Mouse (Mus musculus) inflammation-experienced regulatory T-cells, adult 6 months (primary cell): Measurements from ENCODE around the gene Tssk4. TPM values are rescaled to one million over a fixed set of nuclear protein-coding genes. Genes with fewer than 3 reads are reported as not detected.
A peak's percentile ranks its signal among the peaks of the same experiment; 100 is the strongest.

Experiments used
- ATAC-seq: one replicate; pipeline ENCODE4 v1.8.0; 2017
- polyA plus RNA-seq, 3 experiments: library from polyadenylated mRNA; unstranded; fragments of 100-300 nt; shearing (Covaris generic); gene quantifications; one replicate each; pipeline ENCODE4 v1.2.1; 2017

Gene Tssk4
- polyA plus RNA-seq, 3 experiments from 2014 or later, result 0.68 to 2.2 (median 1.2) TPM

DNA sequence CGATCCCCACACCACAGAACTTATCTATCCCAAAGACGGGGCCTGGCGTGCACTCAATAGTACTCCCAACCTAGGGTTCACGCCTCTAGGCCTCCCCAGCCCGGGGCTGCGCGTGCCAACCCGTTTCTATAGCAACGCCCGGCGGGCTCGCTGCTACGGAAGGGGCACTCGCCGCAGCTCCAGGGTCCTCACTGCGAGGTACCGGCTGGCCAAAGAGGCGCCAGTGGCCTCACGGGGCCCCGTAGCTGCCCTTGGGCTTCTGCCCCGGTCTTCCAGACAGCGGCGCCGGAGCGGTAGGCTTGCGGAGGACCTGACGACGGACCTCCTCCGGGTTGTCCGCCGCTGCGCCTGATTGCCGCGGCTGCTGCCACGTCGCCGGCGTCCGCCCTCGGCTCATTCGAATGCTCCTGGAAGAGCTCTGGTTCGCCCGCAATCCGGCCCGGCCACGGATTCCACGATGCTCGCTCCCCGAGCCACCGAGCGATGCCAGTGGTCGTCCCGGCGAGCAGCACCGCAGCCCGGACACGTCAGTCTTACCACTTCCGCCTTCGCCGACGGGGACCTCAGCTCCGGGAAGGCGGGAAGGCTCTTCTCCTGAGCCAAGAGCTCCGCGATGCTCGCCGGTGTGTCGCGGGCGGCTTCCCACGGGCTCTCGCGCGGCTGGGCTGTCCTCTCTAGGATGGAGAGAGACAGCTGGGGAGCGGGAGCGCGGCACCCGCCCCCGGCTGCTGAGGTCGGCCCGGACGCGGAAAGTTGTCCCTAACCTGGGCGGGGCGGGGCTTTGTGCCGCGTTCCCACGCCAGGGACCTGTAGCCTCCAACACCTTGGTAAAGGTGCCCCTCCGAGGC is 6.7 kb upstream of the Tssk4 start, which contains the start of gene Tm9sf1:
Gene Tm9sf1, minus strand, starts transcription at position 747 of the 848 bp plus-strand sequence.
- ATAC-seq, result peak; percentile 73

DNA sequence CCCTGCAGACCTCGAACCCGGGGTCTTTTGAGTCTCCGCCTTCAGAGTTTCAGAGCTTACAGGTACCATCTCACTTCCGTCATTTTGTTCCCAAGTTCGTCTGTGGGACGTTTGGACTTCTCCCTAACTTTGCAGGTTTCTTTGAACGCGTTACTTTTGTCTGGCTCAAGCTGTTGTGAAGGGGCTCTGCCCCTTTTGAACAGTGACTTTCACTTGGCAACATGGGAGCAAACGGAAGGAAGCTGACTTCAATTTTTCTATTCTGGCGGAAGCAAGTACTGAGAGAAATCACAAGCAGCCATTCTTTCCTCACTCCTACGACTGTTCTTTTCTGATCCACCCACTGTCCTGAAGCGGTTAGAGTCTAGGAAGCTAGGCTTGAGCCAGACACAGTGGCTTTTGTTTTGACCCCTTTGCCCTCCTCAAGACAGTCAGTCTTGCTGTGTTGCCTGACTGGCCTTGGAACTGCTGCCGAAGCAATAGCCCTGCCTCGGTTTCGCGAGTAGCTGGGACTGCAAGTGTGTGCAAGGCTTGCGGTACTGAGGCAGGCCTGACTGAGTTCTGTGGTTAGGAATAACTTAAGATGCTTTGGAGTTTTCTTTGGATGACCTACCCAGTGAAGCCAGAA is 5.6 kb upstream of the Tssk4 start:
- peak; percentile 38 for ATAC-seq

DNA sequence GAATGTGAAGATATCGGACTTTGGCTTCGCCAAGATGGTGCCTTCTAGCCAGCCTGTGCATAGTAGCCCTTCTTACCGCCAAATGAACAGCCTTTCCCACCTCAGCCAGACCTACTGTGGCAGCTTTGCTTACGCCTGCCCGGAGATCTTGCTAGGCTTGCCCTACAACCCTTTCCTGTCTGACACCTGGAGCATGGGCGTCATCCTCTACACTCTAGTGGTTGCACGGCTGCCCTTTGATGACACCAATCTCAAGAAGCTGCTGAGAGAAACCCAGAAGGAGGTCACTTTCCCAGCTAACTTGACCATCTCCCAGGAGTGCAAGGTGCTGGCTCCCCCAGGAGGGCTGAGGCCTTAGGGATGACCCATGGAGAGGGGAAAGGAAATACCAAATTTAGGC is 1.5 kb downstream of the Tssk4 start:
- ATAC-seq, result no peak

DNA sequence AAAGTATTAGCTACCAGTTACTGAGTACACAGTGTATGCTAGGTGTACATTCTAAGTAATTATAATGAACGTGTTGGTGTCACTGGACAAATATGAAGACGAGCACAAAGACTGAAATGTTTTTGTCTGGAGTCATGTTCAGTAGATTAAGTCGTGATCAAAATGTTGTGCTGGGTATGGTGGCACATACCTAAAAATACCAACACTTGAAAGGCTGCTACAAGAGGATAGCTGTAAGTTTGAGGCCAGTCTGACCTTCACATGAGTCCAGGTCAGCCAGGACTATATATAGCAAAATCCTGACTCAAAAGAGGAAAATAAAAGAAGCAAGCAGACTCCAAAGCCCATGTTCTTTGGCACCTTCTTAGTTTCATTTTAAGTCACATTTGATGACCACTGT is 7.0 kb downstream of the Tssk4 start:
- no peak for ATAC-seq

DNA sequence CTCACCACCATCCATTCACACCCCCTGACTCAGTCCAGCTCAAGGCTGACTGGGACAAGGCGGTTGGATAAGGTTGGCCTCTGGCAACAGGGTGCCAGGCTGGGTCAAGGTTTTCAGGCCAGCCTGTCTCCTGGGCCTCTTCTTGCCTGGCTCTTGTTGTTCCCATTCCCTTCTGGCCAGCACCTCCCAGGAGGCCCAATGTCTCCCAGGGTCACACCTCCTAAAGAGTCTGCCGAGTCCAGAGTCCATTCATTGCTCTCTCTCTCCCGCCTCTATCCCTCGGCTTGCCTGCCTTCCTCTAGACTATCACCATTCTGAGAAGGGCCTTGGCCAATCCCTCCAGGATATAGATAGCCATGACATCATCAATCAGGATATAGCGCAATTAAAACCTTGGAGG is 8.0 kb downstream of the Tssk4 start:
- ATAC-seq, result no peak

DNA sequence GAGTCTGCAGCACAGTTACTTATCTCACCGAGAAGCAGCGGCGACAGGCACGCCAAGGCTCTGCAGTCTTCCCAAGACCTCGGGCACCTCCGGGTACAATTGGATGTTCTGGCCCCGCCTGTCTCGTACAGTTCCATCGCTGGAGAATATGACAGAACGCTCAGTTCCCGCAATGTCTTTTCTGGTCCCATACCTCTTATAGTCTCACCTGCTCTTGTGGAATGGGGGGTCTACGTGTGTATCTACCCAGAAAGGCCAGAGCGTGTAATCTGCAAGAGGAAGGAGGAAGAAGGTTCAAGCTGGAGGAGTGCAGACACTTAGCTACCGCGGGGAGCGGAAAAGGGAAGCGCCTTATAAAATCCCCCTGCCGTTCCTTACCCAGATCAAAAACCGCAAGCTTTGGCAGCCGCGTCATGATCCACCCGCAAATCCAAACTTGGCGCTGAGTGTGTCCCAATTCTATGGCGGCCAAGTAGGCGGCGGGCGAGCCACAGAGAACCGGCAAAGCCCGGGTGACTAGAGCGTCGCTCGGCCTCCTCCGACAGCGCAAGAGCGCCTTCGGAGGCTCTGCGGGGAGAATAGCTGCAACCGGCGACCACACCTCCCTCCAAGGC is 10.1 kb downstream of the Tssk4 start, which contains the start of gene Mdp1:
Gene Mdp1, minus strand, starts transcription at position 549 of the 614 bp plus-strand sequence.
- ATAC-seq, result peak; percentile 96

DNA sequence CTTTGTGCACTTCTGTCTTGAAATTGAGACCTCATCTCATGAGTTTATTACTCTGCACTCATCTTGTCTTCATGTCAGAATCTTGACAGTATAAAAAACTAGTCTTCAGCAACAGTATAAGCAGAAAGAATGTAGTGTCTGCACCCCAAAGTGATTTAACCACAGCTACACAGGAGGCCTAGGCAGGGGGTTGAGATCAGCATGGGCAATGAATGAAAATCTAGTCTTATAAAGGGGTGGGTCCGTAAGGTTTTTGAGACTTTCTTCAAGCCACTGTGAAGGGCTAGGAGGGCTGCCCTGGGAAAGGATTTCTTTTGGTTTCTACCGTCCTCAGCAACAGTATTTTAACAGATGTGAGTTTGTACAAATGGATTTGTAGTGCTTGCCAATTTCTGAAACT is 10.7 kb downstream of the Tssk4 start:
- ATAC-seq, result no peak

DNA sequence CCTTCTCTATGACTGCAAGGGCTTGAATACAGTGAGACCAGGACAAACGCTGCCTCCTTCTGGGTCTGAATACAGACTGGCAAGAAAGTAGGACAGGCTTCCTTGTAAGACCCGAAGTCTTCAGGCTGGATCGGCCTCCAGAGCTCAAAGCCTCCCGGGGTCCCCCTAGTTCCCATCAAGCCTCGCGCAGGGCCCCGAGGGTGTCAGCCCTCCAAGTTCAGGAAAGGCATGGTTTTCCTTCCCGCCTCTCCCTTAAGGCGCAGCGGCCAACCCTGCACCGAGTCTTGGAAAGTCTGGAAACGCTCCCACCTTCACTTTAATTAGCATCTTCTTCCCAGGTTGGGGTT is 21.5 kb downstream of the Tssk4 start:
- peak; percentile 3 for ATAC-seq

DNA sequence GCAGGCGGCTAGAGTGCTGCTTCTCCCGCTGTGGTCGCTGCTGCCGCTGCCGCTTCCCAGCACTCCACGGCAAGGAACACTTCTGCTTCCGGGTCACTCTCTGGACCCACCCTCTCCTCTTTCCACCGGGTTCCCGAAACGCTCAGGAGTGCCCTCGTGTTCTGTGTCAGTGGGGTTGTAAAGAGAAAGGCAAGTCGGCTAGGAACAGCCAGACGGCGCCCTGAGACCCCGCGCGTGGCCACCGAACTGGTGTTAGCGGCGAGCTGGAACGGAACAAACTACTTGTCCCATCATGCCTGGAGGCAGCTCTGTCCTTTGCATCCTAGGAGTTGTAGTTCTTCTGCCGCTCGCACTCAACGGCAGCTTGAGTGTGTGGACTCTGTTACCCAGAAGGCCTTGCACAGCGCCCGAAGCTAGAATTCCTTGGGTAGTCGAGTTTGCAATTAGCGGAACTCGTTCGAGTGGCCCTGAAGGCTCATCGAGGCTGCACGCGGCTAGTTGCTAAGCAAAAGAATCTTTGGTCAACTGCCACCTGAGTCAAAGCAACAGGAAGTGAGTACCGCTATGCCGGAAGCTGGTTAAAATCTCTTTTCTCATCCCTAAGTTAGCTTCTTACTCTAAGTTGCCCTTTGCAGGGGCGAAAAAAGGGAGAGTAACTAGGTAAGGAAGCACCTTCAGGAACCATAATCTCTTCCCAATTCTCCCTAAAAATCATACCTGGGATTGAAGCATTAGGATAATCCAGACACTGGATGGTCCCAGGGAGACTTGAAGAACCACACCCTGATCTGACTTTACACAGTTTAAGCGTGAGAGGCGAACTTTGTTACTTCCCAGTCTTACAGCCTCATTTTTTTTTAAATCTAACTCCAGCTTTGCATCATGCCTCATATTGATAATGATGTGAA is 22.1 kb downstream of the Tssk4 start, which contains the start of the genes Gmpr2 and Nedd8:
Gene Gmpr2, plus strand, starts transcription at position 109 of the 908 bp plus-strand sequence.
Gene Nedd8, minus strand, starts transcription at position 292 of the 908 bp plus-strand sequence.
- peak; percentile 98 for ATAC-seq

DNA sequence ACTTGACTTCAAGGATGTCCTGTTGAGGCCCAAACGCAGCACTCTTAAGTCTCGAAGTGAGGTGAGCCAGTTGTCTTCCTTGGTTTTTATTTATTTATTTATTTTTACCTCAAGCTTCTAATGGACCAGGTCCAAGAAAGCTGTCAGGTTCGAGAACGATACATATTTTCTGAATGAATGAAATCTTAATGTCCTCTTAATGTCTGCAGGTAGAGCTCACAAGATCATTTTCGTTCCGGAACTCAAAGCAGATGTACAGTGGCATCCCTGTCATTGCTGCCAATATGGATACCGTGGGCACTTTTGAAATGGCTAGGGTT is 22.7 kb downstream of the Tssk4 start:
- no peak for ATAC-seq

DNA sequence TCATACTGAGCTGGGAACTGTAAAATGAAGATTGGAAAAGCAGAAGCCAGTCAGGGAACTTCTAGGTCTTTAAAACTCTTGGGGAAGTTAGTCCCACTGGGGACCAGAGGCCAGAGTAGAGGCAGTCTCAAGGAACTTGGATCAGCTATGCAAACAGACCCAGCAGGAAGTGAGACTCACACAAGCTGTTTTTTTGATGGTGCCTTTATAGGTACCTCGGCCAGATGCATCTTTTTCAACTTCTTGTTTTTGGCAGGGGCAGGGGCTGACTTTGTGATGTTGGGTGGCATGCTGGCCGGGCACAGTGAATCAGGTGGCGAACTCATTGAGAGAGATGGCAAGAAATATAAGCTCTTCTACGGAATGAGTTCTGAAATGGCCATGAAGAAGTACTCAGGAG is 27.6 kb downstream of the Tssk4 start:
- no peak for ATAC-seq

DNA sequence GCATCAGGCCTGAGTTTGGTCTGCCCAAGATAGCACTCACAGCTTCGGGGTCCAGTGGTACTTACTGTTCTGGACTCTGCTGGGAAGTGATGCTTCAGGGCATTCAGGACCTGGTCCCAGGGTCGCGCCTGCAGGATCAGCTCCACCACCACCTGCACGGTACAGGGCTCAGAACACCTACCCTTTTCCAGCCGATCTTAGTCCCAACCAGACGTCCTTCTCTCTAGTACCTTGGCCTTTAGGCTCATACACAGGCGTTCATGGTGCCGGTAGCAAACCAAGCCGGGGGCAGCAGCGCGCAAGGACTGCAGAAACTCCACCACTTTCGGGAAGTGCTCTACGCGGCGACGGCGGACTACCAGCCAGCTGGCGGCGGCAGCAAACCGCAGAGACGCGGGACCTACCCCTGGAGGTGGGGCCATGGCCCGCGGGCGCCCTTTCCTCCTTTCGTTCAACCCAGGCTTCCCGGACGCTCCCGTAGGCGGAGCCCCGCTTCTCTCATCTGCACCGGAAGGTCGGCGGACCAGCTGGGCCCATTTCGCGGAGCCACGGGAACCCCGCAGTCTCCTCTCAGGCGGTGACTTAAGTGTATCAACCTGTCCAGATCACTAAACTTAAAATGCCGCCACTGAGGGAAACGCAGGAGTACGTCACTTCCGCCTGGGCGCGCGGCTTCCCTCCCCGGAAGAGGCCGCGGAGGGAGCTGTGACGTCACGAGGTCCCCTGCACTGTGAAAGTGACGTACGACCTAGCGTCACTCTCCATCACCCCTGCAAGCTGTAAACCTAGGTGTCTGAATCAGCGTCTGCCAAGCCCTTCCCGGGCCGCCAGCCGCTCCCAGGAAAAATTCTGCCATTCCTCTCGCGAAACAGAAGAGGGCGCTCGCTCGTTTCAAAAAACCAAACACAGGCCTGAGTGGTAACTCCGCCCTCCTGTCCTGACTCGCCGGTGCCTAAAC is 31.5 kb downstream of the Tssk4 start, which contains the start of gene Tinf2:
Gene Tinf2, minus strand, starts transcription at position 661 of the 958 bp plus-strand sequence.
- ATAC-seq, result peak; percentile 90

DNA sequence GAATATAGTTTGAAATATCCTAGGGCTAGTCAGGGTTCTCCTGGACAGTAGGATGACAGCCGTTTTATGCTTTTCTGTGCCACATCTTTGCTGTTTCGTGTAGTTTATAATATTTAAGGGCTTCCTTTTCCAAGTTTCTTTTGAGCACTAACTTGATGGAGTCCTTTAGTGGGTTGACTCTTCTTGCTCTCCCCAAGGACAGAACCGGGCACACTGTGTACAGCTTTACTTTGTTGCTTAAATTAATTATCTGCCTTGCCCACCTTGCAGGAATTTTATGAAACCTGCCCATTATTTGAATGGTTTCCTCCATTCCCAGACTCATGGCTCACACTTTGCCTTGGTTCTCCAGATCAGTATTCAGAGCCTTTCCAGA is 32.1 kb downstream of the Tssk4 start:
- no peak for ATAC-seq

DNA sequence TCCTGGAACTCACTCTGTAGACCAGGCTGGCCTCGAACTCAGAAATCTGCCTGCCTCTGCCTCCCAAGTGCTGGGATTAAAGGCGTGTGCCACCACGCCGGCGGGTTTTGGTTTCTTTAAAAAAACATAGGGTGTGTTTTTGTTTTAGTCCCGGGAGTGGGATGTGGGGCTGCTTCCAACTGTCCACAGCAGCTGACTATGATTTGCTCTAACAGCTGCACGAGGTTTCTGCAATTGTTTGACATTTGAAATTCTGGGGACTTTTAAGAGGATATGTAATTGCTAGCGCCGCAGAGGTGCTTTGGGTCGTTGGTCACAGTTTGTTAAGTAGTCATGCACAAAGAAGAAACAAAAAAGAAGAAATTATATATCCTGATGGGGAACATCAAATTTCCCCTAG is 39.4 kb downstream of the Tssk4 start:
- ATAC-seq, result no peak

DNA sequence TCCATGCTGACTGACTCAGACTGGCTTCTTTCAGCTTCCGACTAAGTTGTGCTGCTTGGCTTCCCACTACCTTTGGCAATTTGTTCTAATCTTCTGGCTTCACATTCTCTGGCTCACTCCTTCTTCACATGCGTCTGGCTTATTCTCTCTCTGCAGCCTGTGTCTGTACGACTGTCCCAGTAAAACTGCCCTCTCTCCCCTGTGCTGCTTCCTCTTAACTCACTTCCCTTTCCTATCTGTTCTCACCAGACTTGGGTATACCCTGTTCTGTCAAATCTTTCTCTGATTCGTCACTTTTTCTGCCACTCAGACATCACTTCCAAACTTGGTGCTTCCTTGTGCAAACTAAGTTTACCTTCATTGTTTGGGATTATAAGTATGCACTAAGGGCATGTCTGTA is 47.2 kb downstream of the Tssk4 start:
- ATAC-seq, result no peak

DNA sequence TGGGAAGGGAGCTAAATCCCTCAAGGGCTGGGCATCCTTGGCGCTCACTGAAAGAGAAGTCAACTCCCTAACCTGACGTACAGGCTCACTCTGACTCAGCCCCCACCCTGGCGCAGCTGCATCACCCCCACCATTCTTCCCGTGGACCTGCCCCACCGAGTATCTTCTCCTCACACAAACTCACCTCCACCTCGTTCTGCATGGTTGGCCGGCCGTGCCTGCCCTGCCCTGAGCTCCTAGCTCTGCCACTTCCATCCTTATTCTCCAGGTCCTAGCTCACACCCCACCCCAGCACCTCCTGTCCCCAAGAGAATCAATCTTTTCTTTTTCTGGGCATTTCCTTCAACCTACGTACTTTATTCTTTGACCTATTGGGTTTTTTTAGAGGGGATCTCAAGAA is 51.1 kb downstream of the Tssk4 start:
- ATAC-seq, result no peak

Other genes with a start within 250 kb of the Tssk4 start
- 10 to 100 TPM; 37.3 to 38.7 (median 37.4) TPM for gene Dhrs4, start 171.4 kb upstream of the Tssk4 start, polyA plus RNA-seq
- gene Carmil3, start 159.5 kb upstream of the Tssk4 start, polyA plus RNA-seq, result not detected
- not detected for gene Cpne6, start 139.7 kb upstream of the Tssk4 start, polyA plus RNA-seq
- gene Nrl, start 125.2 kb upstream of the Tssk4 start, polyA plus RNA-seq, result under 1 TPM in 1 of 3 experiments, not detected in 2; 0.08 TPM
- 10 to 100 TPM; 31.9 to 37.5 (median 35.9) TPM for gene Pck2, start 109.9 kb upstream of the Tssk4 start, polyA plus RNA-seq
- gene Dcaf11, start 90.2 kb upstream of the Tssk4 start, polyA plus RNA-seq, result 100 to 1,000 TPM in 1 of 3 experiments, 10 to 100 TPM in 2; 73.9 to 107 (median 81.0) TPM
- 1 to 10 TPM; 1.4 to 3.2 (median 3.2) TPM for gene A730061H03Rik, start 89.8 kb upstream of the Tssk4 start, polyA plus RNA-seq
- gene Fitm1, start 74.6 kb upstream of the Tssk4 start, polyA plus RNA-seq, result not detected
- 100 to 1,000 TPM; 667 to 812 (median 693) TPM for gene Psme1, start 72.1 kb upstream of the Tssk4 start, polyA plus RNA-seq
- gene Emc9, start 64.9 kb upstream of the Tssk4 start, polyA plus RNA-seq, result 10 to 100 TPM; 19.1 to 25.6 (median 23.3) TPM
- 1,000 to 10,000 TPM in 1 of 3 experiments, 100 to 1,000 TPM in 2; 828 to 1,360 (median 869) TPM for gene Psme2, start 59.1 kb upstream of the Tssk4 start, polyA plus RNA-seq
- 10 to 100 TPM; 26.7 to 37.2 (median 35.3) TPM for gene Rnf31, start 58.5 kb upstream of the Tssk4 start, polyA plus RNA-seq
- 100 to 1,000 TPM; 120 to 174 (median 141) TPM for gene Irf9, start 46.6 kb upstream of the Tssk4 start, polyA plus RNA-seq
- gene Rec8, start 32.1 kb upstream of the Tssk4 start, polyA plus RNA-seq, result 1 to 10 TPM in 2 of 3 experiments, not detected in 1; 2.7 to 4.0 TPM
- 10 to 100 TPM; 21.1 to 39.8 (median 36.3) TPM for gene Ipo4, start 14.2 kb upstream of the Tssk4 start, polyA plus RNA-seq
- 1 to 10 TPM in 2 of 3 experiments, under 1 TPM in 1; 0.44 to 2.8 (median 2.5) TPM for gene Gm49378, start 12.3 kb upstream of the Tssk4 start, polyA plus RNA-seq
- 10 to 100 TPM; 36.3 to 45.0 (median 39.3) TPM for gene Tm9sf1, start 6.4 kb upstream of the Tssk4 start, polyA plus RNA-seq
- gene Mdp1, start 10.3 kb downstream of the Tssk4 start, polyA plus RNA-seq, result 100 to 1,000 TPM in 1 of 3 experiments, 10 to 100 TPM in 2; 89.2 to 101 (median 95.6) TPM
- 10 to 100 TPM; 25.8 to 33.9 (median 29.9) TPM for gene Gmpr2, start 21.8 kb downstream of the Tssk4 start, polyA plus RNA-seq
- 100 to 1,000 TPM; 335 to 412 (median 375) TPM for gene Nedd8, start 21.9 kb downstream of the Tssk4 start, polyA plus RNA-seq
- gene Tinf2, start 31.6 kb downstream of the Tssk4 start, polyA plus RNA-seq, result 10 to 100 TPM; 26.4 to 30.7 (median 30.2) TPM
- not detected for gene Tgm1, start 63.7 kb downstream of the Tssk4 start, polyA plus RNA-seq
- 10 to 100 TPM; 40.8 to 75.9 (median 62.1) TPM for gene Rabggta, start 72.1 kb downstream of the Tssk4 start, polyA plus RNA-seq
- 10 to 100 TPM; 32.4 to 57.8 (median 46.5) TPM for gene Dhrs1, start 95.5 kb downstream of the Tssk4 start, polyA plus RNA-seq
- gene Nop9, start 95.5 kb downstream of the Tssk4 start, polyA plus RNA-seq, result 1 to 10 TPM; 4.1 to 8.4 (median 5.4) TPM
- not detected for gene Cideb, start 108.3 kb downstream of the Tssk4 start, polyA plus RNA-seq
- gene Ltb4r2, start 111.2 kb downstream of the Tssk4 start, polyA plus RNA-seq, result not detected
- 10 to 100 TPM in 1 of 3 experiments, 1 to 10 TPM in 1, under 1 TPM in 1; 0.57 to 16.6 (median 3.8) TPM for gene Ltb4r1, start 115.8 kb downstream of the Tssk4 start, polyA plus RNA-seq
- under 1 TPM in 1 of 3 experiments, not detected in 2; 0.29 TPM for gene Adcy4, start 133.9 kb downstream of the Tssk4 start, polyA plus RNA-seq
- 10 to 100 TPM; 71.9 to 99.8 (median 84.8) TPM for gene Ripk3, start 138.7 kb downstream of the Tssk4 start, polyA plus RNA-seq
- gene Nfatc4, start 173.0 kb downstream of the Tssk4 start, polyA plus RNA-seq, result not detected
- under 1 TPM in 1 of 3 experiments, not detected in 2; 0.04 TPM for gene Nynrin, start 203.8 kb downstream of the Tssk4 start, polyA plus RNA-seq
- under 1 TPM in 1 of 3 experiments, not detected in 2; 0.11 TPM for gene Cbln3, start 234.2 kb downstream of the Tssk4 start, polyA plus RNA-seq
- 10 to 100 TPM; 10.5 to 13.1 (median 12.8) TPM for gene Khnyn, start 234.8 kb downstream of the Tssk4 start, polyA plus RNA-seq